Mouse (Mus musculus): Measurements from ENCODE around the gene Gm20894. TPM values are rescaled to one million over a fixed set of nuclear protein-coding genes. Genes with fewer than 3 reads are reported as not detected.
"Not testable (repeated sequence)": the region's sequence is repeated elsewhere in the genome, so short reads cannot be mapped to it uniquely, and the experiment has no call there.

The Gm20894 gene
- polyA plus RNA-seq (2012; fragmentation: generic; extraction: Trizol), result not detected
- long read RNA-seq, experiment 1, result 0 reads
- long read RNA-seq, experiment 2, result 0 reads

DNA sequence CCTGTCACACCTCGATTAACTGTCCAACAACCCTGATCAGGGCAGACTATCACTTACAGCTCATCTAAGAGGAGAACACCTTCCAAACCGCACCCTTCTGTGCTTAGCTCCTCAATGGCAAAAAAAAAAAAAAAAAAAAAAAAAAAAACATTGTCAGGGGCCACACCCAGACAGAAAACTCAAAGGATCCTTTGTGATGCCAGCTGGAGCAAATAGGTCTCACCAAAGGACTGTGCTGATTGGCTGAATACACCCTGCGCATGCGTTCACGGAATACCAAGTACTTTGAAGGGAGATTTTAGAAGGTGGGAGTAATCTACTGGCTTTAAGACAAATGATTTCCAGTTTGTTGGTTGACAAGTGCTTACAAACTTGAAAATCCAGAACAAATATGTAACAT is at the start of gene Gm20894:
TSS of gene Gm20894 (minus strand) at position 101 of the 400 bp plus-strand sequence.
- H3K4me3 ChIP-seq (ENCODE audit: insufficient read depth, poor library complexity, severe bottlenecking); H3K36me3 ChIP-seq (ENCODE audit: control insufficient read depth, insufficient read depth); H3K79me3 ChIP-seq (ENCODE audit: low read depth); H3K27me3 ChIP-seq (ENCODE audit: control insufficient read depth, insufficient read depth, insufficient read length); H3ac ChIP-seq (ENCODE audit: control insufficient read depth, insufficient read length, low read depth); H3K79me2 ChIP-seq (ENCODE audit: control insufficient read depth, insufficient read depth): not testable (repeated sequence)
